Mouse (Mus musculus): Measurements from ENCODE around the gene Creb3l1.

GRCm38 (mm10) chr2:91950275-91951085 is 73.8 kb downstream of the Creb3l1 start:
- TF ChIP-seq EP300 (IDR thresholded peaks at IDR 0.05; ENCODE audit: insufficient read depth, low read depth, low read length) (no peak), CTCF (IDR thresholded peaks at IDR 0.05) (no peak)

Measured in heart, adult 2 months (tissue).